Mouse (Mus musculus) right cerebral cortex, postnatal 10 days (tissue): ENCODE measurements around the gene Phlpp2.
A peak's percentile ranks its signal among the peaks of the same experiment; 100 is the strongest.

Experiments
- DNase-seq, 2 experiments: peaks; one replicate each; pipeline ENCODE4 v3.0.0; 2021; ENCODE audit warnings: low spot score in 2 of 2

Phlpp2 gene

GRCm38 (mm10) chr8:109902379-109902778 is 34.0 kb downstream of the Phlpp2 start:
- no peak for DNase-seq

DNA sequence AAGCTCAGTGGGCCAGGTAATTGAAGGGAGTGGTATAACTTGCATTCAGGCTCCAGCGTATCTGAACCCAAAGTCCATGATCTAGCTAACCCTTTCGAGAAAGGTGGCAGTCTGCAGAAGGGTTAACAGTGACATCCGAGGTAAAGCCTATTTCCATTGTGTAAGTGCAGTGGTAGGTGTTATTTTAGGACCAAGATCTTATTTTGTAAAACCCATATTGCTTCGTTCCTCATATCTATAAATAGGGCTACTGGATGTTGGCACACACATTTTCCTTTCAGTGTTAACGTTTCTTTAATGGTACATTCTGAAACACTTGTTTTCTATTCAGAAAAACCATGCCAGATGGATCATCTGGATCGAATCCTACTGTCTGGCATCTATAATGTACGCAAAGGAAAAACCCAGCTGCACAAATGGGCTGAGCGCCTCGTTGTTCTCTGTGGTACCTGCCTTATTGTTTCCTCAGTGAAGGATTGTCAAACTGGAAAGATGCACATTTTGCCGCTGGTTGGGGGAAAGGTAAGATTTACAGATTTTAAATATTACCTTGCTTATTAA is 35.6 kb downstream of the Phlpp2 start:
- peak; percentile 50 to 64 for DNase-seq

DNA sequence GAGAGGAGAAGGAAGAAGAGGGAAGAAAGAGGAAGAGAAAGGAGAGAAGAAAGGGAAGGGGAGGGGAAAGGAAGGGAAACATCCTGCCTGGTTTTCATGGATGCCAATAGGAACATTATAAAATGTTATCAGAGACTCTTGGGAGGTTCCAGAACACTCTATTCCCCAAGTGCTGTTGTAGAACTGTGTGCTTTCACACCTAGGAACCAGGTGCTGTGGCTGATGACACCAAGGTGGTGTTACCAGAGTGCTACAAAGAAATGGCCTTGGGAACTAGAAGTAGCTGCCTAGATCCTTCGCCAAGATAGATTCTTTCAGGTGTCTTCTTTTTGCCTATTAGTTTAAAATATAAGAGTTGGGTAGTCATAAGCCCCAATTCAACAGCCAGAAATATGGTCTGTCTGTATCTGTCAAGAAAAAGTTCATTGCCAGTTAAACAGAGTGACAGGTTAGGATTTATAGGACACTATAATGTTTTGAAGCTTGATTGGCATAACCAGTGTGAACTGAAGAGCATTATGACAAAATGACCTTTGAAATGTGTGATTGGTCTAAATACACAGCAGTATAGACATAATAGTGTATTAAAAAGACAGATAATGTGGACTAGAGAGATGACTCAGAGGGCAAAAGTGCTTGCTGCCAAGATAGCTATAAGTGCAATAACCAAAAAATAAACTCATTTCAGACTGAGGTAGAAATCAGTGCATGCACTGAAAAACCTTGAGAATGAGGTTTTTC is 36.8 kb downstream of the Phlpp2 start:
- no peak for DNase-seq

- DNase-seq = no peak
These were observed 38.6 kb downstream of the Phlpp2 start for GRCm38 (mm10) chr8:109906907-109907306.

- no peak for DNase-seq
These were observed 39.0 kb downstream of the Phlpp2 start for GRCm38 (mm10) chr8:109907376-109907775.

DNA sequence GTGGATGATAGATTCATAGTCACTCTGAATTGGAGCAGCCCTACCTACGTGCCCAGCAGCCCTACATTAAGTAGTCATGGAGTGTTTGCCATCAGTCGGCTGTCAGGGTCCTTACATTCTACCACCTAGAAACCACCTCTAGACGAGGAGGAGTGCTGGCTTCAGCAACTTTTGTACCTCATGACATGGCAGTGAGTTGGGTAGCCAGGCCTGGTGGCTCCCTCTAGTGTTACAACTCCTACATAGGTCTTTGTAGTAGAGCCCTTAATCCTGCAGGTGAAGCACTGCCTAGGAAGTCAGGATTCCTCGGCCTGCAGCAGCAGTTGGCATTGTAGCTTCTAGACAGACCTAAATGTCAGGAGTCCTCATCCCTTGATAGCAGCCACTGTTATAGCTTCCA is 48.9 kb downstream of the Phlpp2 start:
- DNase-seq = peak in 1 of 2 experiments; percentile 45

- peak; percentile 67 to 73 for DNase-seq
These were observed 52.4 kb downstream of the Phlpp2 start for GRCm38 (mm10) chr8:109920406-109921390.

GRCm38 (mm10) chr8:109941606-109942360 is 73.4 kb downstream of the Phlpp2 start:
- DNase-seq = peak in 1 of 2 experiments; percentile 58

DNA sequence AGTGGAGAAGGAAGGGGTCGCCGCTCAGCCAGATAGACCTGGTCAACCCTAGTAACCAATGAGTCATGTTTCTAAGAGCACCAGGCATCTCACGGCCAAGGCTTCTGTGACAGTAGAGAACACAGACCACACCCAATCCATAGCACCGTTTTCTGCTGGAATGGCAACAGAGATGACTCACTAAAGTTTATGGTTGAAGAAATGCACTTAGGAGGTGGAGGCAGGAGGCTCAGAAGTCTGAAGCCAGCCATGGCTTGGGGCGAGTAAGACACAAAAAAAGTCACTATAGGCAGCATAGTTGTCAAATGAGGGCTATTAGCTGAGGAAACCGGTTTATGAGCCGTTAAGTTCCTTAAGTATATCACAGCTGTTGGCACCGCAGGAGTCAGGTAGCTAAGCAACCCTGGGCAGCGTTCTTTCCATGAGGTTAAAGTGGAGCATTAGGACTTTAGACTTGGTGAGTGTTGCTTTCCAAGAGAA is 76.9 kb downstream of the Phlpp2 start:
- no peak for DNase-seq

DNA sequence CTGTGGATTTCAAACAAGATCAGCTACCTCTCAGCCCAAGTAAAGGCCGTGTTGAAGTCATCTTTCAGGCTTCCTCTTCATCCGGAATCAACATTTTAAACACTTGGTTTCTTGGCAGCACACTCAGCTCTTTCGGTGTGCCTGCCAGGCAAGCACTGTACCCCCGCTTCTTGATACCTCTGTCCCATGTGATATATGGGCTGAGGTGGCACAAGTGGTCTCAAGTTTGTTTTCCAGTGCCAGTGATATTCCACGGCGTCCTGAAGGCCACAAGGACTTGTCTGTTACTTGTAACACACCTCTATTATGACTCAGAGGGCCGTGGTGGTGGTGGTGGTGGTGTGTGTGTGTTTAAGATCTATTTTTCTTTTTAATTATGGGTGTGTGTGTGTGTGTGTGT is 77.4 kb downstream of the Phlpp2 start:
- DNase-seq = peak in 1 of 2 experiments; percentile 20

GRCm38 (mm10) chr8:109946272-109946671 is 77.9 kb downstream of the Phlpp2 start:
- no peak for DNase-seq

GRCm38 (mm10) chr8:109947447-109948284 is 79.3 kb downstream of the Phlpp2 start:
- DNase-seq = peak; percentile 77 to 80

DNA sequence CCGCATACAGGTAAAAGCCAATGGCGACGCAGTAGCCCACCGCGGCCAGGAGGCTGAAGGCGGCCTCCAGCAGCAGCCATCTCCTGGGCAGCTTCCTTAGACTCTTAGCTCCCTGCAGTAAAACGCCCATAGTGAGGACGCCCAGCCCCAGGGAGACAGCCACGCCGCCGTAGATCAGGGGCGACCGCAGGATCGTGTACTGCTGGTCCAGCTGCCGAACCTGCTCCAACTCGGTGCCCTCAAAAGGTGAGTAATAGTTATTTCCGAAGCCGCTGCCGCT is 79.9 kb downstream of the Phlpp2 start:
- no peak for DNase-seq

DNA sequence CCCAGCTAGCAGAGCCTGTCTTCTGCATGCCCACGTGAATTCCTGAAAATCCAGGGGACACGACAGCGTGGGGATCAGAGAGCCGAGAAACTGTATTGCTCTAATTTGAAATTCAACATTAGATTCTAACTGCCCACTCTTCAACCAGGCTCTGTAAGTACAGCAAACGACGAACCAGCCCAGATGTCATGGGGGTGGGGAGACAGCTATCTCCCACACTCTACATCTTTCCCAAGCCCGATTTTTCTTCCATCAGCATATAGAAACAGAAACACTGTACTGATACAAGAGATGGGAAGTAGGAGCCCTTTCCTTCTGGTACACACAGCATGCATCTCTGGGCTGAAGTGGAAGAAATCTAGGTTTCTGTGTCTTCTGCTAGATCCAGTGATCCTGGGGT is 83.8 kb downstream of the Phlpp2 start:
- DNase-seq = peak in 1 of 2 experiments; percentile 59

GRCm38 (mm10) chr8:109954486-109954948 is 86.2 kb downstream of the Phlpp2 start:
- DNase-seq = peak; percentile 64 to 76

GRCm38 (mm10) chr8:109957167-109958028 is 89.1 kb downstream of the Phlpp2 start:
- no peak for DNase-seq

DNA sequence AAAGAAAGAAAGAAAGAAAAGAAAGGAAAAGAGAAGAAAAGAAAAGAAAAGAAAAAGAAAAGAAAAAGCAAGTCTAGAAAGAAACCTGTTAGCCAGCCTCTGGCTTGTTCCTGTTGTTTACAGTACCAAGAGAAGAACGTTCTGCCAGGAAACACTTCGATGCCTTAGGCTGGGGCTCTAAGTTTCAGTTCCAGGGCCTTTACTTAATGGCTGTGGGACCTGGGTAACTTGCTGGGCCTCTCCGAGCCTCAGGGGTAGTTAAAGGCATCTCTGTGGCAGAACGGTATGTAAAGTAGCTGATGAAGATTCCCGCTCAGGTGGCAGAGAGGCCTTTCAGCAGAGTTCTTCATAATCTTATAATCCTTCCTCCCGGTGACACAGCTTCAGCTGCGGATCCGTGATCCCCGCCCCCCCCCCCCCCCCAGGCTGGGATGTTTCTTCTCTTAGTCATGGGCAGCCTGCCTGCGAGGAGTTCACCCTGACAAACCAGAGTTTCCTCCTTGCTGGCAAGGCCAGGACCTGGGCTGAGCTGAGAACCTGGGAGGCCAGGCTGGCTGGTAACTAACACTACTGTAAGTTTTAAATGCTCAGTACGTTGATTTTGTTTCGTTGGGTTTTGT is 89.8 kb downstream of the Phlpp2 start:
- DNase-seq = no peak

DNA sequence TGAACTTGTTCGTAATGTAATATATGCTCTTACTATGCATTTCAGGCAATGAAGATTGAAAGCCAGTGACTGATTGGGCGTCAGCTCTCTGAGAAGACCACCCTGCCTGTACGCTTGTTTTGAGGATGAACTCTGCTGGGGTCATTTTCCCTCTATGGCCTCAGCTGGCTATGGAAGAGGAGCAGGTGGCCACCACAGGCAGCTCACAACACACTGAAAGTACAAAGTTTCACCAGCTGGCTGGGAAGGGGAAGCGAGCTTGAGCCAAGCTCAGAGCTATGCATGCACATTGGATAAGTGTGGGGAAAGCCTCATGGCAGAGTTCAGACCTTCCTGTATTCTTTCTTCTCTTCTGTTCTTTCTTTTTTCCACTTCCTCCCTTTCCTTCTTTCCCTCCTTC is 90.8 kb downstream of the Phlpp2 start:
- DNase-seq = no peak

- no peak for DNase-seq
These were observed 93.5 kb downstream of the Phlpp2 start, which contains the start of gene Marveld3 for GRCm38 (mm10) chr8:109961693-109962367. Gene Marveld3 (minus strand): TSS chr8:109962203.
